Mouse (Mus musculus) stomach, embryonic 14.5 days (tissue): ENCODE results near the gene Nebl. TPM values are rescaled to one million over a fixed set of nuclear protein-coding genes. Genes with fewer than 3 reads are reported as not detected.

ENCODE experiments used
- ATAC-seq: fragments of 200-750 bp; cut with Nextera tagmentation; 2 replicates; pipeline ENCODE4 v1.8.0; 2017; ENCODE audit warnings: low read depth, moderate TSS enrichment; ENCODE audit not compliant: insufficient number of reproducible peaks, insufficient read depth, low FRiP score
- H3K27ac ChIP-seq: fragments of 300-500 bp; sonication (generic); 2 replicates; pipeline ENCODE4 v1.5.1; 2014; ENCODE audit warnings: mild to moderate bottlenecking, low read length, moderate library complexity, mixed read lengths
- H3K27me3 ChIP-seq: fragments of 300-500 bp; sonication (generic); 2 replicates; pipeline ENCODE4 v1.6.1; 2014; ENCODE audit warnings: low read length, control low read depth, mixed read lengths; ENCODE audit not compliant: control insufficient read depth, insufficient read depth
- H3K36me3 ChIP-seq: fragments of 300-500 bp; sonication (generic); 2 replicates; pipeline ENCODE4 v1.6.1; 2014; ENCODE audit warnings: mild to moderate bottlenecking, control low read depth, low read length, moderate library complexity, mixed read lengths; ENCODE audit not compliant: control insufficient read depth, insufficient read depth
- H3K4me1 ChIP-seq: fragments of 300-500 bp; sonication (generic); 2 replicates; pipeline ENCODE4 v1.6.1; 2014; ENCODE audit warnings: low read length, control low read depth, mixed read lengths; ENCODE audit not compliant: control insufficient read depth, insufficient read depth
- H3K4me2 ChIP-seq: fragments of 300-500 bp; sonication (generic); replicated peaks from 2 replicates; pipeline ENCODE4 v1.6.1; 2014; ENCODE audit warnings: low read depth, low read length, control low read depth
- H3K4me3 ChIP-seq: fragments of 300-500 bp; sonication (generic); 2 replicates; pipeline ENCODE4 v1.5.1; 2014; ENCODE audit warnings: low read depth, low read length, control low read depth
- H3K9ac ChIP-seq: fragments of 300-500 bp; sonication (generic); replicated peaks from 2 replicates; pipeline ENCODE4 v1.6.1; 2014; ENCODE audit warnings: low read depth, mild to moderate bottlenecking, control low read depth, low read length, moderate library complexity, mixed read lengths
- H3K9me3 ChIP-seq: fragments of 300-500 bp; sonication (generic); 2 replicates; pipeline ENCODE4 v1.6.1; 2016; ENCODE audit warnings: low read depth, low read length, control low read depth; ENCODE audit not compliant: control insufficient read depth
- WGBS: fragments of 180-500 bp; shearing (Covaris S2); extraction: QIAGEN DNeasy Blood & Tissue Kit; methylation state at CpG from one replicate; pipeline ENCODE4 v1.1.7; 2014; 5-methylcytosine and 5-hydroxymethylcytosine counted together
- polyA plus RNA-seq: library from polyadenylated mRNA; unstranded; fragments of >200 nt; fragmentation: Nextera tagmentation; extraction: Ambion mirVana; gene quantifications from 2 replicates; pipeline ENCODE4 v1.2.1, GENCODE M21; 2014

Nebl gene
- polyA plus RNA-seq, 1 experiment from 2014 or later = 3.5 TPM

GRCm38 (mm10) chr2:17669000-17669399 lies 62.3 kb downstream of the Nebl start:
- Histone ChIP-seq H3K9me3 (no peaks in the 10 kb centered on the region), H3K4me3 (no peak overlapping the region), H3K27ac (no peak overlapping the region), H3K36me3 (no peaks in the 10 kb centered on the region), H3K4me2 (no peak overlapping the region), H3K27me3 (no peaks in the 10 kb centered on the region), H3K9ac (no peak overlapping the region), H3K4me1 (no peaks in the 10 kb centered on the region)
- no peak for ATAC-seq
- 53% methylated on average over 2 of the region's 2 CpGs for WGBS

DNA sequence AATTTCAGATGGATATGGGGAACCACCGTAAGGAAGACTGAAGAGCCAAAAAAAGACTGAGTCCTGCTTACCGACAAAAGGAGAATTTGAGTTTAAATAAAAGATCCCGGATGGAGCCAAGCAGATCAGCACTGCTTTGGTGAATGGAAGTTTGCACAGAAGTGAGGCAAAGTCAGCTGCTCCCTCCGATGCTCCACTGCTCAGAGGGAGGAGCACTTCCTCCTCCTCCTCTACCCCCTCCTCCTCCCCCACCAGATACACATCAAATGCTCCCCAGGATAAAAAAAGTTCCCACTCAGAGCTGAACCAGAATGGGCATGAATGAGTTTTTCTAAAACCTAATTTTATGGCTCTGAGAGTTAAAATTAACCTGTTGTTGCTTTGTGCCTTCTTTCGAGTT lies 73.1 kb downstream of the Nebl start:
- Histone ChIP-seq H3K4me2 (no peak overlapping the region), H3K4me1 (no peaks in the 10 kb centered on the region), H3K9ac (no peak overlapping the region), H3K36me3 (no peaks in the 10 kb centered on the region), H3K27me3 (no peaks in the 10 kb centered on the region), H3K27ac (no peak overlapping the region), H3K4me3 (no peak overlapping the region), H3K9me3 (no peaks in the 10 kb centered on the region)
- WGBS = 65% methylated on average over 5 of the region's 5 CpGs
- ATAC-seq = no peak

DNA sequence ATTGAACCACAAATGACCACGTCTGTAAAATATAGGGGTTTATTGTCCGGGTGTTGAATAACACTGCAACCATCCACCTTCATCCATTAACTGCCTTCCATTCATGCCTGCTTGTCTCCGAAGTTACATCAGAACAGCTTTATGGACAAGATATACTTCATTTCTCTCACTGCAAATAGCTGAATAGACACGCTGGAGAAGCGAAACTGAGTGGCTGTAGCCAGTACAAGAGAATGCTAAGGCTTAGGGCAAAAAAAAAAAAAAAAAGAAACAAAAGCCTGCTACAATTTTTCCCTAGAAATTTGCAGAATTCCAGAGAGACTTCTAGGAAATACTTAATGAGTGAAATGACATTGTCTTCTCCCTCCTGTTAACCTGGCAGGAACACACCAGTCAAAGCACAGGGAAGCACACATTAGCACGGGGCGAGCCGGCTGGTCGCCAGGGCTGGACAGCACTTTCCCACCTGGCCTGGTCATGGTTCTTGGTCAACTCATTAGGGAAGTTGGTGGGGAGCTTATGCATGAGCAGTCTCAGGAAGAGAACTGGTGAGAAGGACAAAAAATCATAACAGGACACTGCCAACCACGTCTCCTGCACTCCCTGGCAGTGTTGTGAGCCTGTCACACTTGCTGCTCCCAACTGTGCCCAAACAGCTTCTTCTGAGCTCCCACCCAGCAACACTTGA lies 81.0 kb downstream of the Nebl start:
- no peak overlapping the region for H3K9ac ChIP-seq
- no peak overlapping the region for H3K27ac ChIP-seq
- WGBS = 72% methylated on average over 10 of the region's 10 CpGs
- H3K4me3 ChIP-seq = no peak overlapping the region
- no peaks in the 10 kb centered on the region for H3K9me3 ChIP-seq
- H3K36me3 ChIP-seq = no peaks in the 10 kb centered on the region
- no peaks in the 10 kb centered on the region for H3K4me1 ChIP-seq
- H3K27me3 ChIP-seq = no peaks in the 10 kb centered on the region
- ATAC-seq = no peak
- no peak overlapping the region for H3K4me2 ChIP-seq

GRCm38 (mm10) chr2:17649728-17650127 lies 81.5 kb downstream of the Nebl start:
- H3K4me2 ChIP-seq = no peak overlapping the region
- H3K9me3 ChIP-seq = no peaks in the 10 kb centered on the region
- no peaks in the 10 kb centered on the region for H3K4me1 ChIP-seq
- H3K27me3 ChIP-seq = no peaks in the 10 kb centered on the region
- ATAC-seq = no peak
- no peak overlapping the region for H3K9ac ChIP-seq
- 62% methylated on average over 3 of the region's 3 CpGs for WGBS
- no peak overlapping the region for H3K4me3 ChIP-seq
- no peaks in the 10 kb centered on the region for H3K36me3 ChIP-seq
- H3K27ac ChIP-seq = no peak overlapping the region

GRCm38 (mm10) chr2:17644282-17645262 lies 86.7 kb downstream of the Nebl start:
- no peak overlapping the region for H3K9ac ChIP-seq
- WGBS = 32% methylated on average over 3 of the region's 3 CpGs
- H3K9me3 ChIP-seq = no peaks in the 10 kb centered on the region
- no peak overlapping the region for H3K4me2 ChIP-seq
- ATAC-seq = no peak
- no peaks in the 10 kb centered on the region for H3K4me1 ChIP-seq
- H3K27me3 ChIP-seq = no peaks in the 10 kb centered on the region
- H3K27ac ChIP-seq = no peak overlapping the region
- no peak overlapping the region for H3K4me3 ChIP-seq
- H3K36me3 ChIP-seq = no peaks in the 10 kb centered on the region

GRCm38 (mm10) chr2:17643869-17644268 lies 87.4 kb downstream of the Nebl start:
- Histone ChIP-seq H3K4me1 (no peaks in the 10 kb centered on the region), H3K9ac (no peak overlapping the region), H3K9me3 (no peaks in the 10 kb centered on the region), H3K27ac (no peak overlapping the region), H3K36me3 (no peaks in the 10 kb centered on the region), H3K27me3 (no peaks in the 10 kb centered on the region), H3K4me3 (no peak overlapping the region), H3K4me2 (no peak overlapping the region)
- WGBS = 57% methylated on average over 7 of the region's 7 CpGs
- ATAC-seq = no peak

DNA sequence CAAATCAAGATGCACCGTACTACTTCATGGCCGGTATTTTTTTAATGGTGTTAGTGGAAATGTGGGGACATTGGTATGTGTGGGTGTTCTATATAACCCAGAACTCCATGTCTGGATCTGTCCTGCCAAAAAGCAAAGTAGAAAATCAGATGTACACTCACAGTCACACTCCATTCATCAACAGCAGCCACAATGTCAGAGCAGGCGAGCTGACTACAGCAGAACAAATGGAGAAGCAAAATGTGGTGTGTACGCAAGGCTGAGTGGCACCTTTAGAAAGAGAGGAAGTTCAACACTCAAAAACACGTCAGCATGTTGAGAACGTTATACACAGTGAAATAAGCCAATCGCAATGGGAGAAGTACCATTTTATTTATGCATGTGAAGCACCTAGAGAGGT lies 88.5 kb downstream of the Nebl start:
- no peaks in the 10 kb centered on the region for H3K27me3 ChIP-seq
- no peak for ATAC-seq
- no peaks in the 10 kb centered on the region for H3K36me3 ChIP-seq
- 73% methylated on average over 7 of the region's 7 CpGs for WGBS
- H3K27ac ChIP-seq = no peak overlapping the region
- no peak overlapping the region for H3K4me3 ChIP-seq
- H3K4me1 ChIP-seq = no peaks in the 10 kb centered on the region
- H3K4me2 ChIP-seq = no peak overlapping the region
- H3K9ac ChIP-seq = no peak overlapping the region
- H3K9me3 ChIP-seq = no peaks in the 10 kb centered on the region

DNA sequence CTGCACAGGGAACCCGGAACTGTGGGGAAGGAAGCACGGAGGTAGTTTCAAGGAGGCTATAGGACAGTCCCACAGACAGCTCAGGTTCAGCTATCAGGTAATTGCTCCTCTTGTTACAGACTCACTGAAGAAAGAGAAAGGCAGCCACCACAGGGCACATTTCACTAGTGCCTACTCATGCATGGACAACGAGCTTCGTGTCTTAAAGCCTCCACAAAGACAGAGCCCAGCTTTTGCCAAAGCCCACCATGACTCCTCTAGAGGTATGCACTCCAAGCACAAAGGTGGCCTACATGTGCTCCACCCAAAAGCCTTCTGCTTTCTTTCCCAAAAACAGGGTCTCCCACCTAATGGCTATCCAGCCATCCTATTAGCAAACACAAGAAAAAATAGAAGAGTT lies 90.4 kb downstream of the Nebl start:
- 93% methylated on average over 4 of the region's 4 CpGs for WGBS
- Histone ChIP-seq H3K4me1 (no peaks in the 10 kb centered on the region), H3K9me3 (no peaks in the 10 kb centered on the region)

More for the DNA sequence above, 90.4 kb downstream of the Nebl start:
- ATAC-seq = no peak
- Histone ChIP-seq H3K36me3 (no peaks in the 10 kb centered on the region), H3K4me2 (no peak overlapping the region), H3K27me3 (no peaks in the 10 kb centered on the region), H3K27ac (no peak overlapping the region), H3K4me3 (no peak overlapping the region), H3K9ac (no peak overlapping the region)
